16 mouse cellular contexts compared by ENCODE assay signal in the genomic region with DNA sequence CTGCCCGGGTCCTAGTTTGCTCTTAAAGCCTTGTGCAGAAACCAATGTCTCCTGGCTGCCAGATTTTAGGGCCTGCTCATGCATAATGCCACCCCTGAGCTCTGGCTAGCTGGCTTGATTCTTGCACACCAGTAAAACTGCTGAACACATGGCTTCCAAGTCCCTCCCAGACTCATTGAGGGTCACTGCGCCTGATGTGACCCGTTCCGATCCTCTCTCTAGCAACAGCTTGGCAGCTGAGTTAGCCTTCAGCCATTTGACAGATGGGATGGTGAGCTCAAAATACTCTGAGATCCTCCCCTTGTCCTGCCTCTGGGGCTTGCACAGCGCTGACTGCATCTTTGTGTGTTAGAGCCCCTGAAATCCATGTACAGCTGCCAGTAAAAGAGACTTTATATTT.
DNase-seq lines count a peak whose midpoint lies in the region; ATAC-seq and TF ChIP-seq lines count a peak whose summit lies in the region.
"Had no signal": no experiment of that assay in that cellular context is flagged by ENCODE, and none has a peak within 500 bp of the region (broad histone marks: within the 10 kb centered on the region; RNA-seq: fewer than 3 reads in every experiment).

No protein-coding gene starts in this region.

- peak; percentile 23; the same call in 1 of the 2 replicates for ATAC-seq in midbrain, postnatal 0 days (ENCODE audit: low FRiP score)
- no peak for ATAC-seq in midbrain, embryonic 11.5 days (ENCODE audit: low FRiP score)
- no peak for ATAC-seq in heart, embryonic 12.5 days (ENCODE audit: insufficient number of reproducible peaks, low FRiP score)

- H3K4me1 ChIP-seq in cerebellum, adult 2 months (ENCODE audit: control insufficient read depth, insufficient read depth, low read length): peaks cover 3% of the 10 kb centered on the region; the same call in 1 of the 2 replicates
- H3K4me1 ChIP-seq in midbrain, postnatal 0 days (ENCODE audit: insufficient read depth, low read length): no peaks in the 10 kb centered on the region
- no peaks in the 10 kb centered on the region for H3K4me1 ChIP-seq in midbrain, embryonic 11.5 days (ENCODE audit: control insufficient read depth, insufficient read depth, low read length)
- H3K4me1 ChIP-seq in heart, embryonic 12.5 days (replicated peaks): no peaks in the 10 kb centered on the region
- H3K4me1 ChIP-seq: heart, embryonic 15.5 days had no signal

- no peak overlapping the region for H3K9ac ChIP-seq in midbrain, postnatal 0 days (replicated peaks; ENCODE audit: low read length, poor library complexity, severe bottlenecking)
- no peak overlapping the region for H3K9ac ChIP-seq in midbrain, embryonic 11.5 days (ENCODE audit: low read length)
- H3K9ac ChIP-seq in heart, embryonic 12.5 days: no peak overlapping the region
- H3K9ac ChIP-seq: heart, embryonic 15.5 days; limb, embryonic 13.5 days had no signal

- TF ChIP-seq POLR2A in cerebellum, adult 2 months (IDR thresholded peaks at IDR 0.05; ENCODE audit: borderline replicate concordance, insufficient read depth, low read length): no peak

- WGBS in cerebellum, adult 2 months: 32% methylated on average over 5 of the region's 5 CpGs
- 76% methylated on average over 5 of the region's 5 CpGs for WGBS in midbrain, postnatal 0 days
- 74% methylated on average over 5 of the region's 5 CpGs for WGBS in midbrain, embryonic 11.5 days
- WGBS in heart, embryonic 12.5 days: 63% methylated on average over 5 of the region's 5 CpGs

- no peaks in the 10 kb centered on the region; the same call in 1 of the 2 replicates for H3K27me3 ChIP-seq in cerebellum, adult 2 months (ENCODE audit: control insufficient read depth, insufficient read depth, low read length)
- no peaks in the 10 kb centered on the region for H3K27me3 ChIP-seq in midbrain, postnatal 0 days (ENCODE audit: insufficient read depth, low read length)
- H3K27me3 ChIP-seq in midbrain, embryonic 11.5 days (ENCODE audit: control insufficient read depth, insufficient read depth, low read length): no peaks in the 10 kb centered on the region
- H3K27me3 ChIP-seq in heart, embryonic 12.5 days (replicated peaks): peaks cover 3% of the 10 kb centered on the region; the same call in 1 of the 2 replicates
- H3K27me3 ChIP-seq: heart, embryonic 15.5 days had no signal

- no peaks in the 10 kb centered on the region for H3K36me3 ChIP-seq in midbrain, postnatal 0 days (ENCODE audit: insufficient read depth, low read length)
- no peaks in the 10 kb centered on the region for H3K36me3 ChIP-seq in midbrain, embryonic 11.5 days (ENCODE audit: control insufficient read depth, insufficient read depth, low read length)
- H3K36me3 ChIP-seq in heart, embryonic 12.5 days: no peaks in the 10 kb centered on the region
- H3K36me3 ChIP-seq: forebrain, embryonic 10.5 days; G1E; heart, embryonic 15.5 days; limb, embryonic 13.5 days had no signal

- H3K4me3 ChIP-seq in cerebellum, adult 2 months (replicated peaks; ENCODE audit: insufficient read depth, low read depth, low read length): no peak overlapping the region
- H3K4me3 ChIP-seq in midbrain, postnatal 0 days (ENCODE audit: low read depth, low read length): no peak overlapping the region
- no peak overlapping the region for H3K4me3 ChIP-seq in midbrain, embryonic 11.5 days (ENCODE audit: low read depth, low read length)
- no peak overlapping the region for H3K4me3 ChIP-seq in heart, embryonic 12.5 days
- H3K4me3 ChIP-seq: forebrain, embryonic 10.5 days; heart, embryonic 15.5 days; limb, embryonic 13.5 days had no signal

- peak; percentile 40 to 41 for DNase-seq in cerebellum, postnatal 14 days
- no peak for DNase-seq in cerebellum, adult 2 months
- DNase-seq in midbrain, postnatal 0 days (ENCODE audit: low spot score): peak; percentile 92
- DNase-seq in midbrain, embryonic 11.5 days (ENCODE audit: low spot score, missing footprints): no peak
- DNase-seq in mesoderm, embryonic 11.5 days (ENCODE audit: low read depth, low spot score): peak; percentile 34
- DNase-seq in gastrocnemius, postnatal 36 days: no peak
- DNase-seq in frontal cortex, postnatal 36 days (ENCODE audit: low spot score in 2 of 2): no peak
- DNase-seq: gastrocnemius, postnatal 10 days; kidney, adult 18-20 months; lung, postnatal 14 days; thymus, adult 2 months had no signal

- H3K4me2 ChIP-seq in midbrain, postnatal 0 days (ENCODE audit: low read depth, low read length, poor library complexity, severe bottlenecking): no peak overlapping the region
- H3K4me2 ChIP-seq in midbrain, embryonic 11.5 days: no peak overlapping the region
- no peak overlapping the region for H3K4me2 ChIP-seq in heart, embryonic 12.5 days
- H3K4me2 ChIP-seq: heart, embryonic 15.5 days; limb, embryonic 13.5 days had no signal

- TF ChIP-seq CTCF in cerebellum, adult 2 months (IDR thresholded peaks at IDR 0.05; ENCODE audit: borderline replicate concordance, insufficient read depth, low read depth, low read length): no peak
- no peak for TF ChIP-seq CTCF in midbrain, postnatal 0 days (IDR thresholded peaks at IDR 0.05)

- no peaks in the 10 kb centered on the region for H3K9me3 ChIP-seq in midbrain, postnatal 0 days (ENCODE audit: low read length)
- H3K9me3 ChIP-seq in midbrain, embryonic 11.5 days (ENCODE audit: control insufficient read depth, low read length): no peaks in the 10 kb centered on the region
- H3K9me3 ChIP-seq in heart, embryonic 12.5 days (replicated peaks): no peaks in the 10 kb centered on the region
- H3K9me3 ChIP-seq: forebrain, embryonic 10.5 days; heart, embryonic 15.5 days; limb, embryonic 13.5 days had no signal

- intact Hi-C loops in gastrocnemius, postnatal 36 days (cut with DNase I): no loop called here

- no peak overlapping the region for H3K27ac ChIP-seq in cerebellum, adult 2 months (ENCODE audit: insufficient read depth, low read length)
- H3K27ac ChIP-seq in midbrain, postnatal 0 days (ENCODE audit: low read depth, low read length): no peak overlapping the region
- no peak overlapping the region for H3K27ac ChIP-seq in midbrain, embryonic 11.5 days (ENCODE audit: low read depth, low read length)
- no peak overlapping the region for H3K27ac ChIP-seq in heart, embryonic 12.5 days (ENCODE audit: poor library complexity, severe bottlenecking)
- H3K27ac ChIP-seq: forebrain, embryonic 10.5 days; heart, embryonic 15.5 days; limb, embryonic 13.5 days had no signal

Comparison
In these comparisons a context has a peak if more than half of its experiments do, and no peak if none do; other contexts are left out.
1. DNase-seq: peak in cerebellum, postnatal 14 days (2 of 2), midbrain, postnatal 0 days (single experiment) and mesoderm, embryonic 11.5 days (single experiment); none in cerebellum, adult 2 months (0 of 2), midbrain, embryonic 11.5 days (single experiment), gastrocnemius, postnatal 36 days (0 of 2) and frontal cortex, postnatal 36 days (0 of 2).